Mouse (Mus musculus) spleen, postnatal 4 days (tissue): ENCODE results near the gene Olfml2a.

Experiments
- DNase-seq, 2 experiments: peaks; one replicate each; pipeline ENCODE4 v3.0.0; 2022; ENCODE audit warnings: low spot score in 2 of 2

Olfml2a gene

DNA sequence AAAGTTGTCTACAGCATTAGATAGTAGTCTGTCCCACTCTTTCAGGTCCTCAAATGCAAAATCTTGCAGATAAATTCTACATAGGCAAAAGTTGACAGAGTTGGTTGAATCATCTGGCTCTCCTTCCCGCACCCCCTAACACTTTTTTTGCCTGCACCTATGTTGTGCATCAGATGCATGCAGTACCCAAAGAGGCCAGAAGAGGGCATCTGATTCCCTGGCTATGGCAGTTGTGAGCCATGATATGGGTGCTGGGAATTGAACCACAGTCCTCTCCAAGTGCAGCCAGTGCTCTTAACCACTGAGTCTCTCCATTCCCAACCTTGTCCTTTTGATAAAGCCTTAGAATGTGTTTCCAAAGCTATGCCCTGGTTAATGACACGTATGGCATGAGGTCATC, 51.7 kb downstream of the Olfml2a start:
- DNase-seq: no peak

DNA sequence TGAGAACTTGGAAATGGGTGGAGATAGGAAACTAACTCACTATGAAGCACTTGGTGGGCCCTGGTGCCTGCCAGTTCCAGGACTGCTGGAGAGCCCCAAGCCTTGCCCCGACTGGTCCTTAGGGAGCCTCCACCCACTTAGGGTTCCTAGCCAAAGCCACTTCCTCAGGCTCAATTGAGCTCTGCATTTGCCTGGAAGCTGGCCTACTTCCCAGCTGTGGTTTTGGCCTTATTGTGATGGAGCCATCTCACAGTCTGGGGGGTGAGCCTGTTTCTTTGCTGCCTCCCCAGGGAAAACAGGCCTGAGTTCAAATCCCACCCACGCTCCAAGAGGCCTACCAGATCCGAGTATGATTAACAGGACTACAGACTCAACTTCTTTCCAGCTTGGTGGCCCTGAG, 54.8 kb downstream of the Olfml2a start:
- peak in 1 of 2 experiments; percentile 12 for DNase-seq

DNA sequence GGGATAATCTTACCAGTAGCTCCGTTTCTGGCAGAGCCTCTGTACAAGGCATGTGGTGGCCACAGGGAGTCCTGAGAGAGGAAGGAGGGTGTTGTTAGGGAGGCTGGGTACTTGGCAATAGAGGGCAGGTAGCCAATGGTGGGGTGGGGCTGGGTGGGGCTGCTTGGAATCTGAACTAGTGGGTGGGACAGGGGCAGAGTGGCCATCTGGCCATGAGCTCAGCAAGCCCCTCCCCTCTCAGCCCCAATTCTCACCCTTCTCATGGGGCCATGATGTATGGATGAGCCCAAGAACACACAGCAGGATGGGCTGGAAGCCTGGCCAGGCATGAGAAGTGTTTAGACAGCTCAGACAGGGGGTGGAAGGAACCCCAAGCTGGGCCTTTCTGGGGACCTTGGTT, 55.6 kb downstream of the Olfml2a start:
- DNase-seq: no peak

DNA sequence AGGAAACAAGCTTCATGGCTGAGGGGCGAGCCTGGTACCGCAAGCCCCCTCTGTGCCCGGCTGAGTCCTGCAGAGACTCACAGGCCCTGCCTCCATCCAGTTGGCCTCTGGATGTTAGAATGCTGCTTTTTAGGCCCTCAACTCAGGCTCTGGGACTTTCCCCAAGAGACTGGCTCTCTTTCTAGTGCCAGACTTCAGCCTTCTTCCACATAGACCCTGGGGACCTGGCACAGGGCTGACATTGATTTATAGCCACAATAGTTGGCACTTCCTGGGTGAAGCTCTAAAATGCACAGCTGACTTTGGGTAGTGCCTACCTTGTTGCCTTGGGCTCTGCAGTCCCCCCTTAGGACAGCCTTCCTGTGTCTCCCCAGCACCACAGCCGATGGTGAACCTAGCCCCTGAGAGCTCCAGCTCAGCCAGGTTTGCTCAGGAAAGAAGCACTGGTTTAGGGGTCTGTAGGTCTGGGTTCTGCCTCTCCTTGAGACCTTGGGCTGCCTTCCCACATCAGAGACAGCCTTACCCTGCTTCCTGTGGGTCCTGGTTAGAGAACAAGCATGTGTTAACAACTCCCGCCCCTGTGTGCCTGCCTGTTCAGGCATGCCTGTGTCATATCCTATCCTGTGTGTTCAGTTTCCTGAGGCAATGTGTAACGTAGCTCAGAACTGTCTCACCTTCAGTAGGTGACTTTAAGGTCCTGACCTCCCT, 56.2 kb downstream of the Olfml2a start:
- no peak for DNase-seq

DNA sequence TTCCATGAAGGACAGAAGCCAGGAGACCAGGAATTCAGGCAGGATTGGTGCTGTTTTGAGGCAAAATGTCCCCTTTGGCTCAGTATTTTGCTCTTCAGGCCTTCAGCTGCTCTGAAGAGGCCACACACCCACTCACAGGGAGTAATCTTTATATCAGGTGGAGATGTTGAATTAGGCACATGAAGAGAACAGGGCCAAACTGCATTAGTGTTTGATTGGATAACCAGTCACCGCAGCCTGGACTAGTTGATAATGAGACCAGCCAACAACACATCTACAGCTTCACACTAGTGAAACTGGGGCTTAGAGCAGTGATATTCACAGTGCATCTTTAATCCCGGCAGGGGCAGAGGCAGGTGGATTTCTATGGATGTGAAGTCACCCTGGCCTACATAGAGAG, 57.2 kb downstream of the Olfml2a start:
- DNase-seq: no peak

DNA sequence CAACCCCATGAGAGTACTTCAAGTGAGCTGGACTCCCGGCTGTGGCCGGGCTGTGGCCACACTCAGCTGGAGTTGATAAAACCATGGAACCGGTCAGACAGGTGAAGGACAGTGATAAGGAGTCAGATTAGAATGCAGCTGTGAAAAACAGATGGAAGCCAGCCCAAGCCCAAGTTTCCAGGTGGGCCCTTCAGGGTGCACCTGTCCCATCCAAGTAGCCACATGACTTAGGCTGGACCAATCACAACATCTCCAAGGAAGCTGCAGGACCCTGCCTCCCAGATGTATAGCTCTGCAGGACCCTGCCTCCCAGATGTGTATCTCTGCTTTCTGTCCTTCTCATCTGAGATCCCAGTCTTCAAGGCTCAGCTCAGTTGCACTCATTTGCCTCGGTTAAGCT, 60.2 kb downstream of the Olfml2a start:
- no peak for DNase-seq

DNA sequence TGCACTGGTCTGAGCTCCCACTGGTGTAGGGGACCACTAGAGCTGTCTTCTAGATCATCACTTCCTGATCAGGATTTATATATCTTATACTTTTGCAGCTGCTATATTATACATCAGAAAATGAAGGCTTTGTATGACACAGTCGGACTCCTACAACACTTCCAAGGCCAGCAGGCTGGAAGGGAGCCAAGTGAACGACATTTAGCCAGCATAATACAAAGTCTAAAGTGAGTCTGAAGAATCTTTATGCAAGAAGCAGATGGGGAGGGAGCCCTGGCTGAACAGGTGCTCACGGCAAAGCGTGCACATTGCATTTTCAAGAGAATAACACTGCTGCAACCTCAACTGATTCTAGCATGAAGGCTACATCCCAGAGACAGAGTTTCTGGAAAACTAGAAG, 60.7 kb downstream of the Olfml2a start:
- DNase-seq: no peak

DNA sequence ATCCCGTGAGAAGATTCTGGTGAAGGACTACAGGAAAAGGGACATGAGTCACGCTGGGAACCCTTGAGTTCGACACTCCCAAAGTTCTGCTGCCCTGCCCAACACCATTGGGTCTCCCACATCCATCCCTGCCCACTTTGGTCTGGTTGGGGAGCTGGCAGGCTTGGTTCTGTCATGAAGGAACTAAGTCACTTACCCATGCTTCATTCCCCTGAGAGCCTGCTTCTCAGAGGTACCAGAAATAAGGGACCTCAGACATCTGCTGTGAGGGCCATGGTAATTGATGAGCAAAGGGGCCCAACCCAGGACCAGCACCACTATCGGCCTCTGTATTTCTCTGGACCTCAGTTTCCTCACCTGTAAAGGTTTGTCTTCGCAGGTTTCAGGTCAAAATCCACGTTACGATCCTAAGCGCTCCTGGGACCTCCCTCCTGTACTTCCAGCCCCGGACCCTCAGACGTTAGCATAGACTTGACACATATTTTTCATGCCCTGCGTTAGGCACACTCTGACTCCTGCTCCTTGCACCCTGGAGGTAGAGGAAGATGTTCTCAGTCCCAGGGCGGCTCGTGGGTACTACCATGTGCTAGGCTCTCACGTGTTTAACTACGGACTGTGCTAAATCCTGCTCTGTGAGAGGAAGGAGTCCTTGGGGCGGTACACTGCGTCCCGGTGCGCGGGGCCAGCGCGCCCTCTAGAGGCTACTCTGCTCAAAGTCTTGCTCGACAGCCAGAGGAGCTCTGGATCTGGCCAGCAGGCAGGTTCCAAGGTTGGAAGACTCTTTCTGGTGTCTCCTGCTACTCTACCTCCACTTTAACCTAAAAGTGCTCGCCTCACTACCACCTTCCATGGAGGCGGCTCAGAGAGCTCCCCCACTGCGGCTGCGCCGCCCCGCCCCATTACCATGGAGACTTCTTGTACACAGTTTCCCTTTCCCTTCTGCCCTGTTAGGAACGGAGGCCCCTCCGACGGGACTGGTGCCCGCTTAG, 65.9 kb downstream of the Olfml2a start, which contains the start of gene Wdr38:
Wdr38 (plus strand) TSS at position 91 of the 989 bp plus-strand sequence.
- peak; percentile 86 to 94 for DNase-seq

DNA sequence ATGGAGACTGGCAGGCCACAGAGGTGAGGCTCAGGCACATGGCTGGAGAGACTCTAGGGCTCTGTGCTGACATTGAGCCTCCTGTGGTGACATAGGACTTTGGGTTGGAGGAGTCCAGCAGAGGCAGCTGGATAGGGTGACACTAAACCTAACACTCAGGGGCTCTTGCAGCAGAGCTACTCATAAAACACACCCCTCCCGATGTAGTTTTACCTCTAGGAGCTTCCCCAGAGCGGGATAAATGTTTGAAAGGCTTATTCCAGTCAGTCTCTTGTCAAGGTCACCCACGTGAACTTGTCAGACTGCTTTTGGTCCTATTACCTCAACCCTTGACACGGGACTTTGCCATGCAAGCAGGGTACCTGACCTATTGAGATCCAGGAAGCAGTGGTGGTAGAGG, 67.6 kb downstream of the Olfml2a start:
- no peak for DNase-seq

DNA sequence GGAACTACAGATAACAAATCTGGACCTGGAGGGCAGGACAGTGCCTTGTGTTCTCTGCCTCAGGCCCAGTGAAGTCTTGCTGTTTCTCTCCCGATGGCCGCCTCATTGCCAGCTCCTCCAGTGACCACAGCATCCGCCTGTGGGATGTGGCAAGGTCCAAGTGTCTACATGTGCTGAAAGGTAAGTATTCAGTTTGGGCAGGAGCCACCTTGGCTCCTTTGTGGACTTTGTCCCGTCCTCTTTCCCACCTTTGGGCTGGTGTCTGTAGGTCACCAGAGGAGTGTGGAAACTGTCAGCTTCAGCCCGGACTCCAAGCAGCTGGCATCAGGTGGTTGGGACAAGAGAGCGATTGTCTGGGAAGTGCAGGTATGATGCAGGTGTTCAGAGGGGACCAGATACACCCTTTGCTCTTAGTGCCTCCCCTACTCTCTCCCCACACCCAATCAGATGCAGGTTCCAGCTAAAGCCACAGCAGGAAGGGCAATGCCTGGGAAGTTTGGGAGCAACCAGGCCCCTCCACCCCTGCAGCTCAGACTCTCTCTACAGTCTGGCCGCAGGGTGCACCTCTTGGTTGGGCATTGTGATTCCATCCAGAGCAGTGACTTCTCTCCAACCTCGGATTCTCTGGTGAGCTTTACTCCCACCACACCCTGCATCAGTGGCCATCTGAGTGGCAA, 68.3 kb downstream of the Olfml2a start:
- DNase-seq: no peak

DNA sequence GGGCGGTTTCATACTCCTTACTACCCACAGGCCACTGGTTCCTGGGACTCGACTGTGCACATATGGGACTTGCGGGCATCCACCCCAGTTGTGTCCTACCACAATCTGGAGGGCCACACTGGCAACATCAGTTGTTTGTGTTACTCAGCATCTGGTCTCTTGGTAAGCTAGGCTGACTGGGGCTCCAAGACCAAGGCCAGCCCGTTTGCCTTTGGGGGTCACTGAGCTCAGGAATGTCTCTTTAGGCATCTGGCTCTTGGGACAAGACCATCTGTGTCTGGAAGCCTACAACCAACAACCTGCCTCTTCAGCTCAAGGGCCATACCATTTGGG, 68.8 kb downstream of the Olfml2a start:
- no peak for DNase-seq

DNA sequence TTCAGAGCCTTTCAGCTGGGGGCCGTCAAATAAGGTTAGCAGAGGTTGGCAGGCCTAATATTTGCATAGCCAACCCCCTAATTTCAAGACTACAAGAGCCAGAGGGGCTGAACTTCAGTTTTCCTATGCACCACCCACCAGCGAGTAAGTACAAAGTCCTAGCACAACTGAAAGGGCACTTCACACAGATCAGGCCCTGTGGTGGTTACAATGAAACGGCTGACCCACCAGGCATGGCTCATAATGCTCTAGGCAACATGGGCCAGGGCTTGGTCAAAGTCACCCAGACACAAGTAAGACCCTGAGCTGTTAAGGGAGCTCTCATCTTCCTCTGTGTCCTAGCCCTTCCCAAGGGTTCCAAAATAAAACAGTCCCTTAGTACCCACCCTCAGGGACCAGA, 70.1 kb downstream of the Olfml2a start:
- DNase-seq: no peak

DNA sequence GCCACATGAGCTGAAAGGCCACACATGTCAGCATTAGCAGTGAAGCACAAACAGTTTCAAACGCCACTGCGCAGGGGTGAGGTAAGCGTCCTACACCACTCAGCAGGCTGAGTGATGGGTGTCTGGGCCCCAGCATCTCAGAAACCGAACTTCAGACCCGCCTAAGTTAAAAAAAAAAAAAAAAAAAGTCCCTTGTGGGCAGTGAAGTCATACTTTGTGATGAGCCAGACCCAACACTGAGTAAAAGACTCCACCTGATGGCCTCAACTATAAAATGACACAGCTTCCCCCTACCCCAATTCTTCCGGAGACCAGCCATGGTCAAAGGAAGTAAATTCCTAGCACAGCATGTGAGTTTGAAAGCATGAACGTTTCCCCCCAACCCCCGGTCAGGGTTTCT, 71.3 kb downstream of the Olfml2a start:
- no peak for DNase-seq

DNA sequence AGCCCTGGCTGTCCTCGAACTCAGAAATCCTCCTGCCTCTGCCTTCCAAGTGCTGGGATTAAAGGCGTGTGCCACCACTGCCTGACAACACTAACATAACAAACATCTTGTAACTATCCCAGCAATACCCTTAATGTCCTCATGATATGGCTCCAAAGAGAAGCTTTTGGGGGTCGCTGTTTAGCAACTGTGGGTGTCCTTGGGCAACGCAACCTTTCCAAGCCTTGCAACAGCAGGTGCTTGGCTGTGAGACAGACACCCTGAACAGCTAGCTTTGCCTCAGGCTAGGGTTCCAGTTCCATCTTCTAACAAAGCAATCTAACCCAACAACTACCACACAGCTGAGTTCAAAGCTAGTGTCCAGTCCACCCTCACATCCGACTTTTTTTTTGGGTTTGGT, 71.7 kb downstream of the Olfml2a start:
- no peak for DNase-seq

DNA sequence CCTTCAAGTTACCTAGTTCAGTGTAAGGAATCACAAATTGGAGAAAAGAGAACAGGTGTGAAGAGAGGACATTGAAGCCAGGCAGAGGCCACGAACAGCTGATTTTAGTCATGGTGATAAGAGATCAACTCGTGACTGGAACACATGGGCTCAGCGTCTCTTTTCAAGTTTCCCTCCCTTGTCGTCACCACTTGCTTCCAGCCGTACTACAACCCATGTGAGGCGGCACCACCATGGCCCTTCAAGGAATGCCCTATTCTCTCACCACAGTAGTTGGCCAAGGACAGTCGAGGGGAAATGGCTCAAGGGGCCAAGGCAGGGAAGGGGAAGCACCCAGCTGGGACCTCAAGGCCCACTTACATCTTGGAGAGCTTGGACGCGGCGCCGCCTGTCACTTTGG, 72.6 kb downstream of the Olfml2a start:
- DNase-seq: peak in 1 of 2 experiments; percentile 39

DNA sequence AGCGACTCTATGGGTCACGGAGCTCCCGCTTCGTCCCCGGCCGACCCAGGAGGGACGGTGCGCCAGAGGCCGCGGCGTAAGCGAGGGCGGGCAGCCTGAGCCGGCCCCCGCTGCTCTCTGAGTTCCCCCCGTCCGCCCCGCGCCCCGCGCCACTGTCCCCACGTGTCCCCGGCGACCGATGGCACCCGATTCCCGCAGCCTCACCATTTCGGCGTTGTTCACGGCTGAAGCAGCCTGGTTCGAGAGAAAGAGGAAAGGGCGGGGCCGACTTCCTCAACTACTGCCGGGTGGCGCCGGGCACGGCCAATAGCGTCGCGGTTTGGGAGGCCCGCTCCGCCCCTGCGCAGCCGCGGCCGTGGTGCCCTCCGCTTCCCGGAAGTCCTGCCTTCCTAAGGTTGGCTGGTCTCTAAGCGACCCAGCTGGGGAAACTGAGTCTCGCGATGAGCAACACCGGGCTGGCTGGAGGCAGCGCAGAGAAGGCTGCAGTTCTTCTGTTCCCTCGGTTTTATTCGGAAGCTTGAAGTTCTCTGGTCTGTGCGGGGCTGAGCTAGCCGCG, 73.2 kb downstream of the Olfml2a start, which contains the start of gene Arpc5l:
Arpc5l (plus strand) TSS at position 469 of the 556 bp plus-strand sequence.
- peak; percentile 92 to 96 for DNase-seq

DNA sequence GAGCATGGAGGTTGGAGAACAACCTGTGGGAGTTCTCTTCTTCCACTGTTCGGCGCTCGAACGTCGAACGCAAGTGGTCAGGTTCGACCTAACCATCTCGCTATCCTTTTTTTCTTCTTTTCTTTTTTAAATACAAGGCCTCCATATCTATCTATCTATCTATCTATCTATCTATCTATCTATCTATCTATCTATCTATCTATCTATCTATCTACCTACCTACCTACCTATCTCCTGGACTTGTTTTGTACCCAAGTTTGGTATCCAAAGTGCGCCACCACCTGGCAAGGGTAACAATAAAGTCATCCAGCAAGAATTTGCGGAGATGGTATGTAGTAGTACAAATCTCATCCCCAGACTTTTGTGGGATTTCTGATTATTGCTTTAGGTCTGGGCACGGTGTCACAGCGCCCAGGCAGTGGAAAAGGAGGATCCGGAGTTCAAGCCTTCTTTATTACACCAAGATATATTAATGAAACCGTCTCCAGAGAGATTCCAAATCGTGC, 73.8 kb downstream of the Olfml2a start, which contains the start of gene Rpl35:
Rpl35 (minus strand) TSS at position 51 of the 506 bp plus-strand sequence.
- peak; percentile 65 to 81 for DNase-seq

DNA sequence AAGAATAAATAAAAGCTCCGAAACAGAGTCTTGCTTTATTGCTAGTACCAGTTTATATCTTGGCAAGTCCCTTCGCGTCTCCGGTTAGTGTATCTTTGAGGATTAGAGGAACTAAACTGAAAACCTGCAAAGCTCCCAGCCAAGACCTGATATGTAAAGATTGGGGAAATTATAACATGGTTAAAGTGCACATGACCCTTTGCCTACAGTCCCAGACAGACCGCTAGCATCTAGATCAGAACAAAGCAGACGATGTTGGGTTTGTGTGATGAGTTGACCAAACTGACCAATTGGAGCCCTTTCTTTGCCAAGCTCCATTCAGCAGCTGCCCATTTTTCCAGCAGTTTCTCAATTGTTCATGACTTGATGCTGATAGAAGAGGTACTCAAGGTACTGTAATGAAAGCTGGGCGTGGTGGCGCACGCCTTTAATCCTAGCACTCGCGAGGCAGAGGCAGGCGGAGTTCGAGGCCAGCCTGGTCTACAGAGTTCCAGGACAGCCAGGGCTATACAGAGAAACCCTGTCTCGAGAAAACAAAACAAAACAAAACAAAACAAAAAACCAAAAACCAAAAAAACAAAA, 74.5 kb downstream of the Olfml2a start:
- DNase-seq: no peak

DNA sequence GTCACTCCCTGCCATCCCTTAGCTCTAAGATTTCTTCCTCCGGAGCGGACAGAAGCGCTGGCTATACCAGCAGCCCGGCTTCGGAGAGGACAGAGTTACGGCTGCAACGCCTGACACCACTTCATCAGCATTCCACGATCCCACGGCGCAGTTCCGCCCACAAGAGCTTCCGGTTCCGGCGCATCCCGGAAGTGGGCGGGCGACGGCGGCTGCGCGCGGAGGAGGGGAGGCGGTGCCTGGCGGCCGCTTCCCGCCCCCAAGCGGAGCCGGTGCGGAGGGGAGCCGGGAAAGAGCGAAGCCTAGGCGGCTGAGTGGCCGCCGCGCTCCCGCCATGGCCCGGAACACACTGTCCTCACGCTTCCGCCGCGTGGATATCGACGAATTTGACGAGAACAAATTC, 76.1 kb downstream of the Olfml2a start:
- DNase-seq: peak; percentile 94 to 96

DNA sequence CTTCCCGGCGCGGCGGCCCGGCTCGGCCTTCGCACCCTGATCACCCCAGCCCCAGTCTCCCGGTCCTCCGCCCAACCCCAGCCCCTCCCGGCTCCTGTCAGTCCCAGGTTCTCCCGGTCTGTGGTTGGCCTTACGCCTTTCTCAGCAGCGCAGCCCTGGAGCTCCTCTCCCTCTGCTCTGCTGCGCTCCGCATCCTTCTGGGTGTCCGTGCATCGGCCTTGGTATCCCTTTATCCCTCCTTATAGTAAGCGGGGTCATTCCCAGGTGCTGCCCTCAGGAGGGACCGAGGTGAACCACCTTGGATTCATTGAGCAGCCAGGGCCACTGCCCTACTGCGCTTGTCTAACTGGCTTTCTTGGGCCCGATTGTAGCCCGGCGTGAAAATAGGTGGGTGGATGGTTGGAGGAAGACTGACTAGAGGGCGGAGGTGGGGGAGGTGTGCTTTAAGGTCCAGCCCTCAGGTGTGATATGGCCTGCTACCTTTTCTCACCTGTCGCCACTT, 76.6 kb downstream of the Olfml2a start:
- DNase-seq: peak in 1 of 2 experiments; percentile 41

DNA sequence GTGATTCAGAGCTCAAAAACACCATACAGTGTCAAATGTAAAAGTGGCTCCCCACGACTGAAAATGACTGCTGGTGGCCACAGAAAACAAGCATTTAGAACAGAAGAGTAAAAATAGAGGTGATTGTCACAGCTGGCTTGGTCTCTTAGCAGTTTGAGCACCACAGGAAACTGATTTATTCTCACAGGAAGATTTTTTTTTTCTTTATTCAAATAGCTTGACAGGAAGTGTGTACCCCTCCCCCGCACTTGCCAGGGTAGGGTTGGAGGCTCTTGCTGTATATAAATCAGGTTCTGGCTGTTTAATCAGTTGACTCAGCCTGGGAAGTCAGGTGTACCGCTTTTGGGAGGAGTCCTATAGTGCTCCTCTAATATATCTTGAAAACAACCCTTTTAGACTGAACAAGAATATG, 77.2 kb downstream of the Olfml2a start:
- peak in 1 of 2 experiments; percentile 65 for DNase-seq
